Mouse (Mus musculus): ENCODE measurements around the gene Atp5l. TPM values are rescaled to one million over a fixed set of nuclear protein-coding genes. Genes with fewer than 3 reads are reported as not detected.

The Atp5l gene
- polyA plus RNA-seq, 1 experiment from 2014 or later = 863 TPM

DNA sequence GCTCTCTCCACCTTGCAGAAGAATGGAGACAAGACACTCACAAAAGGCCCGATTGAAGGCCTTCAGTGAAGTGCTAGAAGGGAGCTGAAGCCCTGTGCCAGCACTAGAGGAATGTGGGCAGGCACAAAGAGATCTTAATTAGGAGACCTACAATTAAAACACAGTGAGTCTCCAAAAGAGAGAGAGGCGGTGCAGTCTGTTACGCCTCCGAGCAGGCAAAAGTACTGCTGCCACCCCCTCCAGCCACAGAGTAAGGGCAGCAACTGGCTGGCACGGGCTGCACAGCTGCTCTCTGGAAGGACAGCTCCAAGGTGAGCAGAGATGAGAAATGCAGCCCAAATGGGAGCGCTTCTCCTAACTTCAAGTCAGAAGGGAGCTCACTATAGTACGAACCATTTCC lies 45.1 kb downstream of the Atp5l start:
- Histone ChIP-seq H3K27ac (0 out of 2 replicates have a peak overlapping the region, but pooled peaks have one; percentile 24), H3K4me3 (no peak overlapping the region), H3K4me2 (no peak overlapping the region), H3K9me3 (no peaks in the 10 kb centered on the region), H3K9ac (peak overlapping the region; percentile 30; the same call in 1 of the 2 replicates), H3K36me3 (0 out of 2 replicates have a peak, but pooled peaks cover 7% of the 10 kb centered on the region), H3K27me3 (no peaks in the 10 kb centered on the region), H3K4me1 (replicated peaks) (peaks cover 81% of the 10 kb centered on the region)
- 52% methylated on average over 7 of the region's 7 CpGs for WGBS
- no peak for ATAC-seq (ENCODE audit: low FRiP score)

DNA sequence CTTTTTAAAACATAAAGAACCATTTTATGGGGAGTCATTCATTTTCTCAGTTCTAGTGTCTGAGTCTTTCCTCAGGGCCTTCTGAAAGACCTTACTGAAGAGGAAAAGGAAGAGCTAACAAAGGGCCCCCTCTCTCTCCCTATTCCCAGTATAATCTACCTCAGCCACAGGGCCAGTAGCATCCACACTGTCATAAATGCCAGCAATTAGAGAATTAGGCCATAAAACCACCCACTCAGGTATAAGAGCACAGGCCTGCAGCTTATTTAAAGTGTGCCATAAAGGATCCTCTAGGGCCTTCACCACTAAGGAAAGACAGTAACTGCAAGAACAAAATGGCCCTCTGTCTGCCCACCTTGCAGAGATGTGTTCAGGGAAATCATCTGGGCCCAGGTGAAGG lies 46.3 kb downstream of the Atp5l start:
- Histone ChIP-seq H3K9me3 (no peaks in the 10 kb centered on the region), H3K27me3 (no peaks in the 10 kb centered on the region), H3K9ac (peak overlapping the region; percentile 30), H3K27ac (peak overlapping the region; percentile 24; the same call in 1 of the 2 replicates), H3K36me3 (0 out of 2 replicates have a peak, but pooled peaks cover 12% of the 10 kb centered on the region), H3K4me2 (no peak overlapping the region), H3K4me3 (no peak overlapping the region), H3K4me1 (replicated peaks) (peaks cover 82% of the 10 kb centered on the region)
- ATAC-seq (ENCODE audit: low FRiP score) = no peak

DNA sequence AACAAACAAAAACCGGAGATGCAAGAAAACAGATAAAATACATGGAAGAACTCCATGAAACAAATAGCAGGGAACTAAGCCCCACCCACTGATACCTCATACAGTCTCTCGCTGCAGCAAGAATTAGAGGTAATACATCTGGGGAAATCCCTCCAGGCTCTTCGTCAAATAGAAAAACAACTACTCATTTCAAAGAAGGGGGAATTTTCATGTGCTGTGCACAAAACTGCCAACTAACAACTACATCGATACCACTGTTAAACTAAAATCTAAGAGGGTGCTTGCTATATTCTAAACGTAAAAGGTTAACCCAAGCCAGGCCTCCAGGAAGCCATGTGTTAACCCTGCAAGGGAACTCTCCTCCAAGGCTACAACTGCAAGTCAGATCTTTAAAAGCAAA lies 46.9 kb downstream of the Atp5l start:
- Histone ChIP-seq H3K4me2 (no peak overlapping the region), H3K36me3 (0 out of 2 replicates have a peak, but pooled peaks cover 12% of the 10 kb centered on the region), H3K9me3 (no peaks in the 10 kb centered on the region), H3K9ac (no peak overlapping the region; the same call in 1 of the 2 replicates), H3K4me3 (no peak overlapping the region), H3K27ac (no peak overlapping the region), H3K4me1 (replicated peaks) (peaks cover 80% of the 10 kb centered on the region), H3K27me3 (no peaks in the 10 kb centered on the region)
- ATAC-seq (ENCODE audit: low FRiP score) = no peak
- 80% methylated on average over 5 of the region's 5 CpGs for WGBS

DNA sequence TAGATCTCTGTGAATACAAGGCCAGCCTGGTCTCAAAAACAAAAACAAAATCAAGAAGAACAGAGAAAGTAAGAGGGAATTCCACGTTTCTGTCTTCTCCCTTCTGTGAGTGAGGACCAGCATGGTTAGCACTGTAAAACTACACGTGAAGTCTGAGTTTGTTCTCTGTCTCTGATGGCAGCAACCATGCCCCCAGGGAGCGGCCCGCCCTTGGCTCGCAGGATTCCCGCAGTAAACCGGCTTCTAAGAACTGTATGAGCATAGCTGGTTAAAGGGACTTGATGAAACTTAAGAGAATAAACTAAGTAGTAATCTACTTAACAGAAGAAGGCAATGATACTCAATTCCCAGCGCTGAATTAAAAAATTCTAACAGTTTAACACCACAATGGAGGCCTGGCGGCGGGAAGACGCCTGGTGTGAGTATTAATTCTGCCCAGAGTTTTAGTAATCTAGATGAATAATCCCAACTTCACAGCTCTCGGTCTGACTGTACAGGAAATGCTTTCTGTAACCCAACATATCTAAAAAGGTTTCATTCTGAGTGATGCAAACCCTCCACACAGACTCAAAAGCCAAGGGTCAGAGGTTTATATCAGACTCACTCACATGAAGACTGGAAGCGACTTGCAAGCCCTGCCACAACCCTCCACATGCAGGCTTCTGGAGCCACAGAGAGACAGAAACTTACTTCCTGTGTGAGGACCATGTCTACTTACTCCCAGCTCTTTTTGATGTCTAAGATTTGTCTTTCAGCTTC lies 52.0 kb downstream of the Atp5l start:
- ATAC-seq (ENCODE audit: low FRiP score) = no peak
- no peaks in the 10 kb centered on the region for H3K27me3 ChIP-seq
- no peak overlapping the region for H3K27ac ChIP-seq
- H3K9me3 ChIP-seq = no peaks in the 10 kb centered on the region
- 86% methylated on average over 13 of the region's 13 CpGs for WGBS
- no peak overlapping the region for H3K4me3 ChIP-seq
- peaks cover 58% of the 10 kb centered on the region for H3K4me1 ChIP-seq (replicated peaks)
- H3K36me3 ChIP-seq = peaks cover 29% of the 10 kb centered on the region
- H3K4me2 ChIP-seq = no peak overlapping the region
- no peak overlapping the region for H3K9ac ChIP-seq

DNA sequence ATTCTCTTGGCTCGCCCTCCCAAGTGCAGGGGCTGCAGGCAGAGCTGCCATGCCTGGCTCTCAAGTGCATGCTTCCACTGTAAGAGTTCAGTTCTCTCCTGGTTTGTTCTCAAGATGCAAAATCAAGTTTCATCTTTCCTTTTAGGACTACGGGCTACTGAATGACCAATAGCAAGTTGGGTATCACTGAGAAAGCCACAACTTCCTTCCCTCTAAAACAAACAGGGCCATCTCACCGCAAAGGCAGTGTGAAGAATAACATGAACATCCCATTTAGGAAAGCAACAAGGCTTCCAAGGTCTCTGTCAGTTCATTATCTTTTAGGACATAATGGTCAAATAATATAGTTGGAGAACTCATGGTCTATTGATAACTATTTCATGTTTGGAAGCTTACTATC lies 52.9 kb downstream of the Atp5l start:
- Histone ChIP-seq H3K27ac (no peak overlapping the region), H3K27me3 (no peaks in the 10 kb centered on the region), H3K9ac (no peak overlapping the region), H3K4me2 (no peak overlapping the region), H3K9me3 (no peaks in the 10 kb centered on the region), H3K4me3 (no peak overlapping the region), H3K4me1 (replicated peaks) (peaks cover 51% of the 10 kb centered on the region), H3K36me3 (peaks cover 33% of the 10 kb centered on the region)
- 93% methylated on average over 3 of the region's 3 CpGs for WGBS
- ATAC-seq (ENCODE audit: low FRiP score) = no peak

DNA sequence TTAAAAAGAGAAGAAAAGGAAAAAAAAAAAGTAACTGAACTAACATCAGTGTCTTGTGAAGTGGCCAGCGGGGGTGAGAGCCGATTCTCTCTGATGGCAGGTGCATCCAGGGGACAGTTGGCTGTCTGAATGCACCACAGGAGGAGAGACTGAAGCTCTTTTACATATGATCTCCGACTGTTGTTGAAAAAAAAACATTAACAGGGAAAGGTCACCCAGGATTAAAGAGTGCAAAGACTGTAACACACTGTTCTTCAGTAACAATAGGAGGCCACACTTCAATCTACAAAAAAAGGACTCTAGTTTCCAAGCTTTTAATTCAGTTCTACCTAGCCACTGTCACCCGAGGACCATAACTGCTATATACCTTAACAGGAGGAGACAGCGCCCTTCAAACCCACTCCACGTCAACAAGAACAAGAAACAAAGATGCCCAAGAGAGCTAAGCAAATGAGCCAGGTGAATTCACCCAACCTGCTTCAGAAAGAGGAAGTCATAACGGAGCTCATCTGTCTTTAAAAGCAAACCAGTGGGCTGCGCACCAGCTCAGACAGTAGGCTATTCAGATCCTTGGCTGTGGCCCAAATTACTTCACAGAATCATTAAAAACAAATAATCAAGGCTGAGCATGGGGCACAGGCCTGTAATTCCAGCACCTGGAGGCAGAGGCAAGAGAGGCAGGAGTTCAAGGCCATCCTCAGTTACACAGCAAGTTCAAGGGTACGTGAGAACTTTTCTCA lies 53.9 kb downstream of the Atp5l start:
- H3K9ac ChIP-seq = no peak overlapping the region
- no peak overlapping the region for H3K4me2 ChIP-seq
- ATAC-seq (ENCODE audit: low FRiP score) = no peak
- no peaks in the 10 kb centered on the region for H3K9me3 ChIP-seq
- 55% methylated on average over 9 of the region's 9 CpGs for WGBS
- H3K27me3 ChIP-seq = no peaks in the 10 kb centered on the region
- H3K36me3 ChIP-seq = peaks cover 41% of the 10 kb centered on the region
- no peak overlapping the region for H3K27ac ChIP-seq
- H3K4me1 ChIP-seq (replicated peaks) = peaks cover 46% of the 10 kb centered on the region
- H3K4me3 ChIP-seq = no peak overlapping the region

Other genes starting within 250 kb of the Atp5l start
- gene Treh, start 247.5 kb downstream of the Atp5l start, polyA plus RNA-seq (2015; fragmentation: Nextera tagmentation; extraction: Ambion mirVana) = not detected in 2 replicates
- gene Phldb1, start 185.5 kb downstream of the Atp5l start, polyA plus RNA-seq (2015; fragmentation: Nextera tagmentation; extraction: Ambion mirVana) = 44.5 and 48.8 TPM in 2 replicates
- 142 and 143 TPM in 2 replicates for gene Arcn1, start 152.9 kb downstream of the Atp5l start, polyA plus RNA-seq (2015; fragmentation: Nextera tagmentation; extraction: Ambion mirVana)
- gene Ift46, start 152.8 kb downstream of the Atp5l start, polyA plus RNA-seq (2015; fragmentation: Nextera tagmentation; extraction: Ambion mirVana) = 158 and 163 TPM in 2 replicates
- 10.9 and 12.7 TPM in 2 replicates for gene Tmem25, start 121.4 kb downstream of the Atp5l start, polyA plus RNA-seq (2015; fragmentation: Nextera tagmentation; extraction: Ambion mirVana)
- gene Ttc36, start 117.7 kb downstream of the Atp5l start, polyA plus RNA-seq (2015; fragmentation: Nextera tagmentation; extraction: Ambion mirVana) = 0.55 TPM in 1 of 2 replicates, not detected in the other
- 15.8 and 20.6 TPM in 2 replicates for gene Kmt2a, start 39.4 kb downstream of the Atp5l start, polyA plus RNA-seq (2015; fragmentation: Nextera tagmentation; extraction: Ambion mirVana)
- 35.6 and 37.7 TPM in 2 replicates for gene Ube4a, start 44.9 kb upstream of the Atp5l start, polyA plus RNA-seq (2015; fragmentation: Nextera tagmentation; extraction: Ambion mirVana)
- gene Cd3g, start 59.7 kb upstream of the Atp5l start, polyA plus RNA-seq (2015; fragmentation: Nextera tagmentation; extraction: Ambion mirVana) = not detected in 2 replicates
- gene Cd3d, start 61.0 kb upstream of the Atp5l start, polyA plus RNA-seq (2015; fragmentation: Nextera tagmentation; extraction: Ambion mirVana) = not detected in 2 replicates
- not detected in 2 replicates for gene Cd3e, start 88.9 kb upstream of the Atp5l start, polyA plus RNA-seq (2015; fragmentation: Nextera tagmentation; extraction: Ambion mirVana)
- 0.35 and 0.45 TPM in 2 replicates for gene Mpzl2, start 119.1 kb upstream of the Atp5l start, polyA plus RNA-seq (2015; fragmentation: Nextera tagmentation; extraction: Ambion mirVana)
- 1.2 and 1.9 TPM in 2 replicates for gene Mpzl3, start 134.4 kb upstream of the Atp5l start, polyA plus RNA-seq (2015; fragmentation: Nextera tagmentation; extraction: Ambion mirVana)
- 0.12 and 0.26 TPM in 2 replicates for gene Jaml, start 158.4 kb upstream of the Atp5l start, polyA plus RNA-seq (2015; fragmentation: Nextera tagmentation; extraction: Ambion mirVana)
- 7.6 and 8.0 TPM in 2 replicates for gene Scn2b, start 197.0 kb upstream of the Atp5l start, polyA plus RNA-seq (2015; fragmentation: Nextera tagmentation; extraction: Ambion mirVana)
- gene Scn4b, start 217.7 kb upstream of the Atp5l start, polyA plus RNA-seq (2015; fragmentation: Nextera tagmentation; extraction: Ambion mirVana) = 0.18 and 0.27 TPM in 2 replicates